Mouse (Mus musculus) lung, postnatal 0 days (tissue): ENCODE results near the gene Pafah1b1.

Experiments
- CTCF ChIP-seq: IDR thresholded peaks from 2 replicates; pipeline ENCODE4 v1.5.1; 2016; ENCODE audit warnings: antibody characterized with exemption, mild to moderate bottlenecking
- EP300 ChIP-seq: IDR thresholded peaks from 2 replicates; pipeline ENCODE4 v1.6.1; 2016; ENCODE audit warnings: antibody characterized with exemption, mild to moderate bottlenecking, control low read depth

GRCm38 (mm10) chr11:74662221-74662620 is 62.2 kb downstream of the Pafah1b1 start:
- TF ChIP-seq CTCF (no peak), EP300 (no peak)
